Mouse (Mus musculus) testis, adult 2 months (tissue): ENCODE results near the gene Plk5.
A peak's percentile ranks its signal among the peaks of the same experiment; 100 is the strongest.

ENCODE experiments used
- CTCF ChIP-seq: fragments of 200-500 bp; IDR thresholded peaks from 2 replicates; pipeline ENCODE4 v1.5.1; 2012; ENCODE audit warnings: low read depth, mild to moderate bottlenecking, inconsistent platforms, low read length, moderate library complexity; ENCODE audit not compliant: control insufficient read depth, insufficient read depth, insufficient replicate concordance
- POLR2A ChIP-seq: fragments of 200-500 bp; IDR thresholded peaks from 2 replicates; pipeline ENCODE4 v1.6.1; 2012; ENCODE audit warnings: low read depth, mild to moderate bottlenecking, inconsistent platforms, low read length, moderate library complexity; ENCODE audit not compliant: control insufficient read depth

DNA sequence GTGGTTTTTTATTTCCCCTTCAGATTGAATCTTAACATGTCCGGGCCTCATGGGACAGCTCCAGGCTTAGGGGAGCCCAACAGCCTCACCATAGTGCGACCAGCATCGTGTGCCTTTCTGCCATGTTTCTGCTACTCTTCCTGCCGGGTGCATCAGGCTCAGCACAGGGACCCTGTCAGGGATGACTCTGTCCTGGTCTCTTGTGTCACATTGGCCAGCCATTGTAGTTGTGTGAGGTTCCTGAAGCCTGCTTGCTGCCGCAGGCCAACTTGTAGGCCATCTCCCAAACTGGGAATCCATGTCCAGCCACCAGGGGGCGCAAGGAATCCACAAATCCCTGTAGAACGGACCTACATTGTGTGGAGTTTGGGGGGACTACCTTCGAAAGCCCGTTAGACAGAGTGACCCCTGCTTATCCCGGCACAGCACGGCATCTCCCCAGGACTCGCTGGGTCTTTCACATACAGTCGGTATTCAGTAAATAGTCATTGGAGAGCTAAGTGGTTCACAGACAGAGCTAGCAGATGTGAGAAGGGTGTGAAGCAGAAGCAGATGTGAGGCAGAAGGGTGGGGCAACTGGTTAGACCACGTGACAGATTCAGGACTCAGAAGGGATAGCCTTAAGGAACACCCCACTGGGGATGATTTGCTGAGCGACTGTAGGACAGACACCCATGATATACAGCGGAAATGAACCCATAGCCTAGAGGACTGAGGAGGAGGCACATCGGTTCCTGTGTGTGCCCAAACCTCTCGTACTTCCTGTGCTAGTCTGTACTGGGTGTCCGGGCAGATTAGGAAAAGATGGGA lies 16.1 kb upstream of the Plk5 start:
- peak; percentile 88 for TF ChIP-seq CTCF
- peak; percentile 24; the same call in 1 of the 2 replicates for TF ChIP-seq POLR2A
